Mouse (Mus musculus): ENCODE measurements around the gene Atp1b3. TPM values are rescaled to one million over a fixed set of nuclear protein-coding genes. Genes with fewer than 3 reads are reported as not detected.
A peak's percentile ranks its signal among the peaks of the same experiment; 100 is the strongest.
"Not testable (repeated sequence)": the region's sequence is repeated elsewhere in the genome, so short reads cannot be mapped to it uniquely, and the experiment has no call there.

Gene Atp1b3
- polyA plus RNA-seq, 1 experiment from 2014 or later = 158 TPM

- ATAC-seq = no peak
- no peaks in the 10 kb centered on the region for H3K27me3 ChIP-seq
- H3K36me3 ChIP-seq (ENCODE audit: poor library complexity, severe bottlenecking) = peaks cover 3% of the 10 kb centered on the region
- H3K4me2 ChIP-seq = no peak overlapping the region
- H3K27ac ChIP-seq = no peak overlapping the region
- no peaks in the 10 kb centered on the region for H3K9me3 ChIP-seq (replicated peaks)
- no peak overlapping the region for H3K4me3 ChIP-seq
- peaks cover 4% of the 10 kb centered on the region; the same call in 1 of the 2 replicates for H3K4me1 ChIP-seq
- H3K9ac ChIP-seq = no peak overlapping the region
- WGBS = 83% methylated on average over 8 of the region's 8 CpGs
Observed at GRCm38 (mm10) chr9:96353799-96354198, 10.4 kb downstream of the Atp1b3 start.

GRCm38 (mm10) chr9:96353121-96353769 lies 11.0 kb downstream of the Atp1b3 start:
- no peak overlapping the region for H3K4me2 ChIP-seq
- no peak overlapping the region for H3K4me3 ChIP-seq
- 76% methylated on average over 12 of the region's 12 CpGs for WGBS
- no peak overlapping the region for H3K27ac ChIP-seq
- H3K27me3 ChIP-seq = no peaks in the 10 kb centered on the region
- peaks cover 4% of the 10 kb centered on the region; the same call in 1 of the 2 replicates for H3K4me1 ChIP-seq
- H3K36me3 ChIP-seq (ENCODE audit: poor library complexity, severe bottlenecking) = peaks cover 3% of the 10 kb centered on the region
- ATAC-seq = no peak
- H3K9ac ChIP-seq = no peak overlapping the region
- no peaks in the 10 kb centered on the region for H3K9me3 ChIP-seq (replicated peaks)

GRCm38 (mm10) chr9:96351771-96352170 lies 12.5 kb downstream of the Atp1b3 start:
- H3K27ac ChIP-seq; H3K4me3 ChIP-seq; H3K4me2 ChIP-seq; H3K36me3 ChIP-seq (ENCODE audit: poor library complexity, severe bottlenecking); H3K9me3 ChIP-seq (replicated peaks); H3K9ac ChIP-seq; H3K4me1 ChIP-seq; H3K27me3 ChIP-seq; ATAC-seq: not testable (repeated sequence)
- WGBS = 91% methylated on average over 6 of the region's 6 CpGs

- Histone ChIP-seq H3K9ac (no peak overlapping the region), H3K36me3 (ENCODE audit: poor library complexity, severe bottlenecking) (peaks cover 3% of the 10 kb centered on the region), H3K9me3 (replicated peaks) (no peaks in the 10 kb centered on the region), H3K4me2 (no peak overlapping the region), H3K27me3 (no peaks in the 10 kb centered on the region), H3K4me1 (peaks cover 4% of the 10 kb centered on the region; the same call in 1 of the 2 replicates), H3K27ac (no peak overlapping the region), H3K4me3 (no peak overlapping the region)
- WGBS = 71% methylated on average over 3 of the region's 3 CpGs
- ATAC-seq = no peak
Observed at GRCm38 (mm10) chr9:96350476-96350875, 13.8 kb downstream of the Atp1b3 start.

GRCm38 (mm10) chr9:96350010-96350409 lies 14.2 kb downstream of the Atp1b3 start:
- Histone ChIP-seq H3K4me3 (no peak overlapping the region), H3K27ac (no peak overlapping the region), H3K4me1 (peaks cover 4% of the 10 kb centered on the region; the same call in 1 of the 2 replicates), H3K9ac (no peak overlapping the region), H3K36me3 (ENCODE audit: poor library complexity, severe bottlenecking) (peaks cover 4% of the 10 kb centered on the region), H3K4me2 (no peak overlapping the region), H3K9me3 (replicated peaks) (no peaks in the 10 kb centered on the region), H3K27me3 (no peaks in the 10 kb centered on the region)
- peak; percentile 61; the same call in 1 of the 2 replicates for ATAC-seq
- WGBS = 44% methylated on average over 4 of the region's 4 CpGs

- no peak for ATAC-seq
- Histone ChIP-seq H3K27ac (no peak overlapping the region), H3K4me2 (no peak overlapping the region), H3K4me1 (peaks cover 2% of the 10 kb centered on the region; the same call in 1 of the 2 replicates), H3K9me3 (replicated peaks) (no peaks in the 10 kb centered on the region), H3K36me3 (ENCODE audit: poor library complexity, severe bottlenecking) (peaks cover 11% of the 10 kb centered on the region), H3K4me3 (no peak overlapping the region), H3K9ac (no peak overlapping the region), H3K27me3 (no peaks in the 10 kb centered on the region)
- WGBS = 85% methylated on average over 5 of the region's 5 CpGs
Observed at GRCm38 (mm10) chr9:96348885-96349284, 15.4 kb downstream of the Atp1b3 start.

- H3K36me3 ChIP-seq (ENCODE audit: poor library complexity, severe bottlenecking) = peaks cover 37% of the 10 kb centered on the region
- over 99% methylated on average over 3 of the region's 3 CpGs for WGBS
- ATAC-seq = no peak
Observed at GRCm38 (mm10) chr9:96345750-96346149, 18.5 kb downstream of the Atp1b3 start.

GRCm38 (mm10) chr9:96331146-96331545 lies 33.1 kb downstream of the Atp1b3 start:
- Histone ChIP-seq H3K27me3 (no peaks in the 10 kb centered on the region), H3K9me3 (replicated peaks) (no peaks in the 10 kb centered on the region), H3K36me3 (ENCODE audit: poor library complexity, severe bottlenecking) (peaks cover 57% of the 10 kb centered on the region), H3K4me2 (no peak overlapping the region), H3K27ac (no peak overlapping the region), H3K4me3 (no peak overlapping the region), H3K9ac (no peak overlapping the region), H3K4me1 (peaks cover 6% of the 10 kb centered on the region; the same call in 1 of the 2 replicates)
- WGBS = 91% methylated on average over 5 of the region's 5 CpGs
- no peak for ATAC-seq

More at GRCm38 (mm10) chr9:96345750-96346149, 18.5 kb downstream of the Atp1b3 start:
- no peak overlapping the region for H3K27ac ChIP-seq
- H3K4me1 ChIP-seq = no peaks in the 10 kb centered on the region
- no peak overlapping the region for H3K9ac ChIP-seq
- no peaks in the 10 kb centered on the region for H3K27me3 ChIP-seq
- no peak overlapping the region for H3K4me2 ChIP-seq
- no peaks in the 10 kb centered on the region for H3K9me3 ChIP-seq (replicated peaks)
- H3K4me3 ChIP-seq = no peak overlapping the region

GRCm38 (mm10) chr9:96328226-96328625 lies 36.0 kb downstream of the Atp1b3 start:
- Histone ChIP-seq H3K9ac (no peak overlapping the region), H3K4me3 (no peak overlapping the region), H3K27me3 (no peaks in the 10 kb centered on the region), H3K4me2 (no peak overlapping the region), H3K27ac (no peak overlapping the region), H3K36me3 (ENCODE audit: poor library complexity, severe bottlenecking) (peaks cover 38% of the 10 kb centered on the region), H3K4me1 (peaks cover 13% of the 10 kb centered on the region), H3K9me3 (replicated peaks) (no peaks in the 10 kb centered on the region)
- 89% methylated on average over 4 of the region's 4 CpGs for WGBS
- no peak for ATAC-seq

- Histone ChIP-seq H3K9ac (no peak overlapping the region), H3K4me3 (no peak overlapping the region), H3K9me3 (replicated peaks) (no peaks in the 10 kb centered on the region), H3K4me1 (peaks cover 13% of the 10 kb centered on the region), H3K4me2 (no peak overlapping the region), H3K27ac (no peak overlapping the region), H3K27me3 (no peaks in the 10 kb centered on the region), H3K36me3 (ENCODE audit: poor library complexity, severe bottlenecking) (peaks cover 29% of the 10 kb centered on the region)
- no peak for ATAC-seq
- WGBS = 77% methylated on average over 6 of the region's 6 CpGs
Observed at GRCm38 (mm10) chr9:96326496-96326923, 37.7 kb downstream of the Atp1b3 start.

GRCm38 (mm10) chr9:96324502-96324901 lies 39.7 kb downstream of the Atp1b3 start:
- H3K4me3 ChIP-seq = no peak overlapping the region

GRCm38 (mm10) chr9:96322411-96323152 lies 41.7 kb downstream of the Atp1b3 start:
- Histone ChIP-seq H3K4me2 (no peak overlapping the region), H3K4me3 (no peak overlapping the region), H3K27me3 (no peaks in the 10 kb centered on the region), H3K9me3 (replicated peaks) (no peaks in the 10 kb centered on the region), H3K27ac (no peak overlapping the region), H3K4me1 (peaks cover 13% of the 10 kb centered on the region), H3K9ac (no peak overlapping the region), H3K36me3 (ENCODE audit: poor library complexity, severe bottlenecking) (peaks cover 41% of the 10 kb centered on the region)
- 91% methylated on average over 15 of the region's 15 CpGs for WGBS
- ATAC-seq = no peak

More at GRCm38 (mm10) chr9:96324502-96324901, 39.7 kb downstream of the Atp1b3 start:
- peaks cover 13% of the 10 kb centered on the region for H3K4me1 ChIP-seq
- H3K27ac ChIP-seq = no peak overlapping the region
- H3K36me3 ChIP-seq (ENCODE audit: poor library complexity, severe bottlenecking) = peaks cover 31% of the 10 kb centered on the region
- 62% methylated on average over 4 of the region's 4 CpGs for WGBS
- H3K27me3 ChIP-seq = no peaks in the 10 kb centered on the region
- H3K9me3 ChIP-seq (replicated peaks) = no peaks in the 10 kb centered on the region
- H3K9ac ChIP-seq = no peak overlapping the region
- ATAC-seq = peak; percentile 38; the same call in 1 of the 2 replicates
- no peak overlapping the region for H3K4me2 ChIP-seq
